ENCODE assay signal across 25 mouse cellular contexts in the genomic region with DNA sequence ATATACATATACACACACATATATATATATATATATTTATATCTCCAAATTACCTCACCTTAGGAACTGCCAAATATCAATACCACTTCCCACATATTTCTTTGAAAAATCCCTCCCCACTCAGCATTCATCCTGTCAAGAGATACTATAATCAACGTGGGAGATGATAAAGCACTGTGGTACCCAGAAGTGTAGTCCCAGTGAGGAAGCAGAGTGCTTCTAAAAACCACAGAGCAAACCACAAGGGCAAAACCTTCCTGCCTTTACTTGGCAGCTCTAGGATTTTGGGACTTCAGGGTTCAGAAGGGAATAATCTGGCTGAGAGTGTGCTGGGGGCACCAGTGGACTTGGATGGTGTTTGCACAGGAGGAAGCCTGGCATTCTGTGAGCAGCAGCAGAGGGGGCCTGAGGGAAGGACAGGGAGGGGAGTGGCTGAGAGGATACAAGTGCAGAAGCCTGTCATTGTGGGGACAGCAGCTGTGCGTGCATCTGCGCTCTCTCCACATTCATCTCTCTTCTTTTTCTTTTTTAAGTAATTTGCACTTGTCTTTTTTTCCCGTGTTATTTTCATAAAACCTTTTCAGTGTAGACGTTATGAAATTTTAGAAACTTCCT. TPM values are rescaled to one million over a fixed set of nuclear protein-coding genes. Genes with fewer than 3 reads are reported as not detected.
DNase-seq lines count a peak whose midpoint lies in the region; ATAC-seq lines count a peak whose summit lies in the region.
"Had no signal": no experiment of that assay in that cellular context is flagged by ENCODE, and none has a peak within 500 bp of the region (broad histone marks: within the 10 kb centered on the region; RNA-seq: fewer than 3 reads in every experiment).

No protein-coding gene starts in this region.

- no peak for DNase-seq in midbrain, embryonic 14.5 days
- DNase-seq in thymus, postnatal 14 days, result peak; percentile 23
- no peak for DNase-seq in thymus, postnatal 10 days (ENCODE audit: low spot score in 2 of 2)
- peak; percentile 9 to 17 for DNase-seq in thymus, postnatal 36 days
- no peak for DNase-seq in cerebellum, adult 18-20 months
- DNase-seq: adrenal gland, postnatal 10 days; cerebellum, adult 11-12 months; cerebellum, adult 9-11 months; cerebellum, postnatal 36 days; forebrain, postnatal 0 days; gastrocnemius, adult 2 months; gastrocnemius, postnatal 25 days; heart, adult 18-20 months; heart, postnatal 10 days; heart, postnatal 4 days had no signal

- ATAC-seq in midbrain, embryonic 14.5 days (ENCODE audit: low FRiP score, low TSS enrichment), result 0 out of 2 replicates have a peak, but pooled peaks have one; percentile 52
- no peak for ATAC-seq in midbrain, embryonic 16.5 days
- peak; percentile 82 to 86 for ATAC-seq in hematopoietic stem cell, adult 5-6 weeks (replicated peaks in 1 of 2; ENCODE audit: insufficient read depth in 1 of 2, low FRiP score in 2 of 2, low TSS enrichment in 1 of 2, low read depth in 1 of 2, poor library complexity in 2 of 2, severe bottlenecking in 2 of 2)
- ATAC-seq in intestine, embryonic 15.5 days, result no peak
- ATAC-seq: forebrain, embryonic 13.5 days; forebrain, postnatal 0 days had no signal

- no peak overlapping the region for H3K4me3 ChIP-seq in midbrain, embryonic 14.5 days (replicated peaks; ENCODE audit: low read depth, low read length)
- no peak overlapping the region for H3K4me3 ChIP-seq in midbrain, embryonic 16.5 days (ENCODE audit: low read depth, low read length)
- no peak overlapping the region for H3K4me3 ChIP-seq in intestine, embryonic 15.5 days (replicated peaks)
- H3K4me3 ChIP-seq: embryonic facial prominence, embryonic 10.5 days; forebrain, embryonic 13.5 days; gastrocnemius, adult 2 months; heart, embryonic 10.5 days had no signal

- no peaks in the 10 kb centered on the region for H3K4me1 ChIP-seq in midbrain, embryonic 14.5 days (ENCODE audit: control insufficient read depth, insufficient read depth, low read length)
- H3K4me1 ChIP-seq in midbrain, embryonic 16.5 days (ENCODE audit: control insufficient read depth, insufficient read depth, low read length), result no peaks in the 10 kb centered on the region; the same call in 1 of the 2 replicates
- no peaks in the 10 kb centered on the region for H3K4me1 ChIP-seq in intestine, embryonic 15.5 days (replicated peaks)
- H3K4me1 ChIP-seq: embryonic facial prominence, embryonic 10.5 days; forebrain, embryonic 13.5 days had no signal

- no peak overlapping the region for H3K4me2 ChIP-seq in midbrain, embryonic 14.5 days (ENCODE audit: low read length)
- H3K4me2 ChIP-seq in midbrain, embryonic 16.5 days (ENCODE audit: low read length), result no peak overlapping the region
- no peak overlapping the region for H3K4me2 ChIP-seq in intestine, embryonic 15.5 days (replicated peaks)
- H3K4me2 ChIP-seq: forebrain, embryonic 13.5 days; hindbrain, embryonic 14.5 days had no signal

- H3K27me3 ChIP-seq in midbrain, embryonic 14.5 days (ENCODE audit: control insufficient read depth, insufficient read depth, low read length), result no peaks in the 10 kb centered on the region
- no peaks in the 10 kb centered on the region for H3K27me3 ChIP-seq in midbrain, embryonic 16.5 days (ENCODE audit: control insufficient read depth, insufficient read depth, low read depth, low read length)
- H3K27me3 ChIP-seq in intestine, embryonic 15.5 days (replicated peaks), result no peaks in the 10 kb centered on the region
- H3K27me3 ChIP-seq: forebrain, embryonic 13.5 days had no signal

- WGBS in midbrain, embryonic 14.5 days, result 66% methylated on average over 5 of the region's 5 CpGs
- WGBS in midbrain, embryonic 16.5 days, result 65% methylated on average over 5 of the region's 5 CpGs
- 54% methylated on average over 5 of the region's 5 CpGs for WGBS in intestine, embryonic 15.5 days

- no peaks in the 10 kb centered on the region for H3K36me3 ChIP-seq in midbrain, embryonic 14.5 days (ENCODE audit: control insufficient read depth, insufficient read depth, low read length)
- no peaks in the 10 kb centered on the region for H3K36me3 ChIP-seq in midbrain, embryonic 16.5 days (ENCODE audit: control insufficient read depth, insufficient read depth, low read length)
- no peaks in the 10 kb centered on the region for H3K36me3 ChIP-seq in intestine, embryonic 15.5 days
- H3K36me3 ChIP-seq: embryonic facial prominence, embryonic 10.5 days; heart, embryonic 10.5 days had no signal

- no peak overlapping the region for H3K27ac ChIP-seq in midbrain, embryonic 14.5 days (replicated peaks; ENCODE audit: low read depth, low read length)
- no peak overlapping the region for H3K27ac ChIP-seq in midbrain, embryonic 16.5 days (ENCODE audit: low read length)
- H3K27ac ChIP-seq in intestine, embryonic 15.5 days, result no peak overlapping the region
- H3K27ac ChIP-seq: embryonic facial prominence, embryonic 10.5 days; forebrain, embryonic 13.5 days; gastrocnemius, adult 2 months; heart, embryonic 10.5 days; hindbrain, embryonic 14.5 days had no signal

- no peak overlapping the region for H3K9ac ChIP-seq in midbrain, embryonic 14.5 days (replicated peaks; ENCODE audit: low read length)
- no peak overlapping the region for H3K9ac ChIP-seq in midbrain, embryonic 16.5 days (ENCODE audit: low read depth, low read length)
- H3K9ac ChIP-seq in intestine, embryonic 15.5 days, result no peak overlapping the region
- H3K9ac ChIP-seq: forebrain, embryonic 13.5 days; forebrain, postnatal 0 days; hindbrain, embryonic 14.5 days had no signal

- H3K9me3 ChIP-seq in midbrain, embryonic 14.5 days (ENCODE audit: control insufficient read depth, low read length), result no peaks in the 10 kb centered on the region
- H3K9me3 ChIP-seq in midbrain, embryonic 16.5 days (replicated peaks; ENCODE audit: control insufficient read depth, low read length, poor library complexity, severe bottlenecking), result no peaks in the 10 kb centered on the region
- no peaks in the 10 kb centered on the region for H3K9me3 ChIP-seq in intestine, embryonic 15.5 days
- H3K9me3 ChIP-seq: embryonic facial prominence, embryonic 10.5 days; forebrain, embryonic 13.5 days; heart, embryonic 10.5 days had no signal

RNA-seq across cellular contexts. Expression of gene Impg1, which starts 24.1 kb away (rescaled TPM):
- polyA plus RNA-seq in midbrain, embryonic 14.5 days (2014; fragmentation: Nextera tagmentation; extraction: Ambion mirVana), result not detected in 2 replicates
- polyA plus RNA-seq in midbrain, embryonic 16.5 days (2015; fragmentation: Nextera tagmentation; extraction: Ambion mirVana), result not detected in 2 replicates
- total RNA-seq in hematopoietic stem cell, adult 5-6 weeks (2017), result 0.20 TPM in 1 of 2 replicates, not detected in the other
- not detected in 2 replicates for polyA plus RNA-seq in intestine, embryonic 15.5 days (2015; fragmentation: Nextera tagmentation; extraction: Ambion mirVana)
- total RNA-seq: adrenal gland, postnatal 10 days; forebrain, postnatal 0 days; gastrocnemius, adult 2 months; heart, adult 18-20 months; heart, postnatal 10 days; heart, postnatal 4 days; MEL had no signal
- polyA plus RNA-seq: C2C12; embryonic facial prominence, embryonic 10.5 days; forebrain, embryonic 13.5 days; forebrain, postnatal 0 days; heart, embryonic 10.5 days; heart, embryonic 14.5 days; hindbrain, embryonic 14.5 days had no signal

Comparison
In these comparisons a context has a peak if more than half of its experiments do, and no peak if none do; other contexts are left out.
1. ATAC-seq: peak in midbrain, embryonic 14.5 days (single experiment) and hematopoietic stem cell, adult 5-6 weeks (2 of 2); none in midbrain, embryonic 16.5 days (single experiment) and intestine, embryonic 15.5 days (single experiment).
2. DNase-seq: peak in thymus, postnatal 14 days (single experiment) and thymus, postnatal 36 days (2 of 2); none in midbrain, embryonic 14.5 days (single experiment), thymus, postnatal 10 days (0 of 2) and cerebellum, adult 18-20 months (0 of 2).